Mouse (Mus musculus) liver, postnatal 0 days (tissue): ENCODE results near the gene Tepsin.

ENCODE experiments used
- CTCF ChIP-seq: sonication (generic); IDR thresholded peaks from 2 replicates; pipeline ENCODE4 v1.5.1; 2016; ENCODE audit warnings: antibody characterized with exemption, low read depth
- EP300 ChIP-seq: IDR thresholded peaks from 2 replicates; pipeline ENCODE4 v1.6.1; 2016; ENCODE audit warnings: antibody characterized with exemption, low read depth, mild to moderate bottlenecking

DNA sequence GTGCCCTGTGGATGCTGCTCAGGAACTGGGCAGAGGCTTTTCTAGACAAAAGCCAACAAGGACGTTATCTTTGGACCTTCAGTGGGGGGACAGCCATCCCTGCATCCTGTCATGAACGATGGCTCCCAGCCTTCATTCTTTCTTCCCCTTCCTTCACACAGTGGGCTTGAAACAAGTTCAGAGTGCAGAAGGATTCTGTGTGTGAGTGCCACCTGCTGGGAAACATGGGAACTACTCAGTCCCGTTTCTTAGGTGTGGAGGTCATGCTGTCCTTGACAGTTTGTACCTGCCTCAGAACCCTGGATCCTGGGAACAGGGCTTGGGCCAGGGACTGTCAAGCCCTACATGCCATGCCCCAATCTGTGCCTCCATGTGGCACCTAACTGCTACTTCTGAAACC, 2.5 kb upstream of the Tepsin start:
- TF ChIP-seq CTCF (peak; percentile 92), EP300 (no peak)
